In genomic region chr12:108760500-108761020, GRCm38 (mm10) we compare ENCODE assay signal across 8 mouse cellular contexts. TPM values are rescaled to one million over a fixed set of nuclear protein-coding genes. Genes with fewer than 3 reads are reported as not detected.
DNase-seq lines count a peak whose midpoint lies in the region; ATAC-seq and TF ChIP-seq lines count a peak whose summit lies in the region.

No protein-coding gene starts in this region.

- H3K4me1 ChIP-seq in forebrain, postnatal 0 days (ENCODE audit: insufficient read depth), result no peaks in the 10 kb centered on the region
- peaks cover 4% of the 10 kb centered on the region; the same call in 1 of the 2 replicates for H3K4me1 ChIP-seq in forebrain, embryonic 11.5 days (replicated peaks; ENCODE audit: control insufficient read depth, insufficient read depth, low read length)

- no peak overlapping the region for H3K4me2 ChIP-seq in forebrain, postnatal 0 days (ENCODE audit: low read depth)
- H3K4me2 ChIP-seq in forebrain, embryonic 11.5 days (ENCODE audit: low read depth, low read length, severe bottlenecking), result no peak overlapping the region

- ATAC-seq in forebrain, postnatal 0 days, result no peak
- ATAC-seq in forebrain, embryonic 11.5 days (replicated peaks; ENCODE audit: low FRiP score), result no peak

- no peak overlapping the region for H3K27ac ChIP-seq in forebrain, postnatal 0 days (ENCODE audit: low read depth, low read length)
- H3K27ac ChIP-seq in forebrain, embryonic 11.5 days (ENCODE audit: low read depth, low read length), result no peak overlapping the region
- peak overlapping the region; percentile 87 for H3K27ac ChIP-seq in macrophage

- 72% methylated on average over 9 of the region's 9 CpGs for WGBS in forebrain, postnatal 0 days
- WGBS in forebrain, embryonic 11.5 days, result 76% methylated on average over 9 of the region's 9 CpGs
- 72% methylated on average over 9 of the region's 9 CpGs for WGBS in macrophage (ENCODE audit: missing documents)

- H3K9ac ChIP-seq in forebrain, postnatal 0 days, result no peak overlapping the region
- no peak overlapping the region for H3K9ac ChIP-seq in forebrain, embryonic 11.5 days (ENCODE audit: low read length)

- no peak for DNase-seq in forebrain, postnatal 0 days
- no peak for DNase-seq in forebrain, embryonic 11.5 days (ENCODE audit: low spot score)
- DNase-seq in A20 (ENCODE audit: low read depth, low spot score), result peak; percentile 76
- peak; percentile 37 for DNase-seq in embryo, embryonic 11 days
- no peak for DNase-seq in urinary bladder, postnatal 14 days (ENCODE audit: low spot score)
- DNase-seq in urinary bladder, postnatal 25 days (ENCODE audit: low spot score), result no peak
- no peak for DNase-seq in urinary bladder, adult 2 months (ENCODE audit: low spot score)

- H3K27me3 ChIP-seq in forebrain, postnatal 0 days (ENCODE audit: insufficient read depth, low read length), result no peaks in the 10 kb centered on the region
- no peaks in the 10 kb centered on the region for H3K27me3 ChIP-seq in forebrain, embryonic 11.5 days (ENCODE audit: control insufficient read depth, insufficient read depth, low read length)

- TF ChIP-seq CTCF in forebrain, postnatal 0 days (IDR thresholded peaks at IDR 0.05; ENCODE audit: low read depth), result peak; percentile 28; the same call in 1 of the 2 replicates

- H3K4me3 ChIP-seq in forebrain, postnatal 0 days (ENCODE audit: low read depth, low read length), result no peak overlapping the region
- no peak overlapping the region for H3K4me3 ChIP-seq in forebrain, embryonic 11.5 days (ENCODE audit: low read depth, low read length)
- peak overlapping the region; percentile 17; the same call in 1 of the 2 replicates for H3K4me3 ChIP-seq in macrophage (ENCODE audit: inconsistent target)

- H3K79me2 ChIP-seq in macrophage (ENCODE audit: inconsistent target), result no peaks in the 10 kb centered on the region

- H3K9me3 ChIP-seq in forebrain, postnatal 0 days (ENCODE audit: low read length), result no peaks in the 10 kb centered on the region
- no peaks in the 10 kb centered on the region for H3K9me3 ChIP-seq in forebrain, embryonic 11.5 days (ENCODE audit: control insufficient read depth, low read length)

- no peaks in the 10 kb centered on the region for H3K36me3 ChIP-seq in forebrain, postnatal 0 days (ENCODE audit: insufficient read depth)
- H3K36me3 ChIP-seq in forebrain, embryonic 11.5 days (ENCODE audit: control insufficient read depth, insufficient read depth, low read length), result no peaks in the 10 kb centered on the region
- no peaks in the 10 kb centered on the region for H3K36me3 ChIP-seq in macrophage (ENCODE audit: inconsistent target)

RNA-seq across cellular contexts. Expression of gene Yy1, which starts 32.2 kb away (rescaled TPM):
- 31.9 and 33.8 TPM in 2 replicates for total RNA-seq in forebrain, postnatal 0 days (2014; rRNA removed)
- polyA plus RNA-seq in forebrain, postnatal 0 days (2015; fragmentation: Nextera tagmentation; extraction: Ambion mirVana), result 7.4 and 8.8 TPM in 2 replicates
- polyA plus RNA-seq in forebrain, embryonic 11.5 days (2014; fragmentation: Nextera tagmentation; extraction: Ambion mirVana), result 20.8 and 22.1 TPM in 2 replicates
- total RNA-seq in macrophage (2018; cell fraction: chromatin; rRNA removed), result 10 to 100 TPM; 27.1 to 54.6 (median 36.2) TPM
- 10 to 100 TPM; 20.1 to 36.2 (median 26.9) TPM for total RNA-seq in macrophage (2018; cell fraction: cytosol; rRNA removed)
- 10 to 100 TPM; 25.9 to 49.7 (median 32.6) TPM for total RNA-seq in macrophage (2018; cell fraction: nucleus; rRNA removed)
- 24.1 to 61.1 TPM (median 29.0 TPM) in 3 replicates for polyA plus RNA-seq in macrophage (2018)
- polyA plus RNA-seq in urinary bladder, adult 2 months (2012; rRNA removed), result 25.2 and 33.8 TPM in 2 replicates

RNA-seq across cellular contexts. Expression of gene Degs2, which starts 58.4 kb away (rescaled TPM):
- 0.15 TPM in 1 of 2 replicates, not detected in the other for total RNA-seq in forebrain, postnatal 0 days (2014; rRNA removed)
- polyA plus RNA-seq in forebrain, postnatal 0 days (2015; fragmentation: Nextera tagmentation; extraction: Ambion mirVana), result 0.50 and 0.88 TPM in 2 replicates
- polyA plus RNA-seq in forebrain, embryonic 11.5 days (2014; fragmentation: Nextera tagmentation; extraction: Ambion mirVana), result 1.8 and 2.5 TPM in 2 replicates
- total RNA-seq in macrophage (2018; cell fraction: chromatin; rRNA removed), result not detected
- under 1 TPM in 4 of 26 experiments, not detected in 22; 0.05 to 0.11 (median 0.08) TPM for total RNA-seq in macrophage (2018; cell fraction: cytosol; rRNA removed)
- not detected for total RNA-seq in macrophage (2018; cell fraction: nucleus; rRNA removed)
- polyA plus RNA-seq in macrophage (2018), result not detected in 3 replicates
- polyA plus RNA-seq in urinary bladder, adult 2 months (2012; rRNA removed), result 55.0 and 72.3 TPM in 2 replicates

Comparison
In these comparisons a context has a peak if more than half of its experiments do, and no peak if none do; other contexts are left out.
1. DNase-seq: peak in A20 (single experiment) and embryo, embryonic 11 days (single experiment); none in forebrain, postnatal 0 days (single experiment), forebrain, embryonic 11.5 days (single experiment), urinary bladder, postnatal 14 days (single experiment), urinary bladder, postnatal 25 days (single experiment) and urinary bladder, adult 2 months (single experiment).
2. RNA of gene Degs2, which starts 58.4 kb away (polyA plus RNA-seq): 55.0 to 72.3 TPM in urinary bladder, adult 2 months; 1.8 to 2.5 TPM in forebrain, embryonic 11.5 days, 0.50 to 0.88 TPM in forebrain, postnatal 0 days and not detected in macrophage; every median in the first group is over 10 times any median in the second.